Mouse (Mus musculus) lung, embryonic 15.5 days (tissue): ENCODE results near the gene Barx2. TPM values are rescaled to one million over a fixed set of nuclear protein-coding genes. Genes with fewer than 3 reads are reported as not detected.
"Not testable (repeated sequence)": the region's sequence is repeated elsewhere in the genome, so short reads cannot be mapped to it uniquely, and the experiment has no call there.

Experiments used
- ATAC-seq: fragments of 200-750 bp; cut with Nextera tagmentation; 2 replicates; pipeline ENCODE4 v1.8.0; 2017; ENCODE audit warnings: moderate number of reproducible peaks, borderline replicate concordance; ENCODE audit not compliant: low FRiP score, low TSS enrichment; ENCODE audit errors: extremely low read depth
- H3K27ac ChIP-seq: fragments of 300-500 bp; sonication (generic); 2 replicates; pipeline ENCODE4 v1.5.1; 2015; ENCODE audit warnings: moderate library complexity, mild to moderate bottlenecking, inconsistent platforms
- H3K27me3 ChIP-seq: fragments of 300-500 bp; sonication (generic); 2 replicates; pipeline ENCODE4 v1.6.1; 2015; ENCODE audit warnings: inconsistent platforms
- H3K36me3 ChIP-seq: fragments of 300-500 bp; sonication (generic); 2 replicates; pipeline ENCODE4 v1.6.1; 2015; ENCODE audit warnings: inconsistent platforms
- H3K4me1 ChIP-seq: fragments of 300-500 bp; sonication (generic); 2 replicates; pipeline ENCODE4 v1.6.1; 2015; ENCODE audit warnings: inconsistent platforms
- H3K4me2 ChIP-seq: fragments of 300-500 bp; sonication (generic); 2 replicates; pipeline ENCODE4 v1.6.1; 2015; ENCODE audit warnings: inconsistent platforms, mild to moderate bottlenecking, moderate library complexity
- H3K4me3 ChIP-seq: fragments of 300-500 bp; sonication (generic); 2 replicates; pipeline ENCODE4 v1.5.1; 2015; ENCODE audit warnings: mild to moderate bottlenecking, inconsistent platforms
- H3K9ac ChIP-seq: fragments of 300-500 bp; sonication (generic); 2 replicates; pipeline ENCODE4 v1.6.1; 2015; ENCODE audit warnings: inconsistent platforms
- H3K9me3 ChIP-seq: fragments of 300-500 bp; sonication (generic); 2 replicates; pipeline ENCODE4 v1.6.1; 2016; ENCODE audit warnings: inconsistent platforms
- WGBS: fragments of 180-500 bp; shearing (Covaris S2); methylation state at CpG from one replicate; pipeline ENCODE4 v1.1.7; 2015; 5-methylcytosine and 5-hydroxymethylcytosine counted together
- polyA plus RNA-seq: library from polyadenylated mRNA; unstranded; fragments of >200 nt; fragmentation: Nextera tagmentation; extraction: Ambion mirVana; gene quantifications from 2 replicates; pipeline ENCODE4 v1.2.1, GENCODE M21; 2015

Gene Barx2
- 0.07 TPM in 1 of 2 replicates, not detected in the other for polyA plus RNA-seq

DNA sequence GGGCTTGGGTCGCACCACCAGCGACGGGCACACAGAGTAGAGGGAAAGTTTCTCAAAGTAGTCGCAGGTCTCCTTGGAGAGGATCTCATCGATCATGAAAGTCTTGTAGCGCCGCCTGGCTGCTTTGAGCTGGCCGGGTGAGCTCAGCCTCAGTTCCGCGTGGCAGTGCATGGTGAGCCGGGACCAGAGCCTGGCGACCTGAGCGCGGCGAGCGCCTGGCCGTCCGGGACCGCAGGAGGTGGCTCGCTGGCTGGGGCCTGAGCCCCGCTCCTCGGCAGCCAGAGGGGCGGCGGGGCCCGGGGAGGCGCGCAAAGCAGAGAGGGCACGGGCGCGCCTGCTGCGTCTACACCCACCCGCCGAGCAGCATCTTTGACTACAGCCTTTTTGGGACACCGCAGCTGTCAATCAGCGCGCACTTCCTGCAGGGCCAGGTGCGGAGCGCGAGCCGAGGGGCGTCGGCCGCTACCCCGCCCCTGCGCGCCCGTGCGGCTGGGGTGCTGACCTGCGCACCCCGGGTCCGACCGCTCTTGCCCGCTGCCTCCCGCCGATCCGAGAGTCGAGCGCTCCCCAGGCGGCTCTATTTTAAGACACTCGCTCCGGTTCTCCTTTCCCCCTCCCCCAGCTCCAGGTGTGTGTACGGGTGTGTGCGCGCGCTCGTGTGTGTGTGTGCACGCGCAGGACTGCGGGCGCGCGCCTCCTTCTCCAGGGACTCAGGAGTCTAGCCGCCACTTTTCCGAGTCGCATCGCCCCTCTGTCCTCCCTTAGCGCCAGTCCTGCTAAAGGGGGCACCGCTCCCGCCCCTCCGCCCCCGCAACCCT, at the start of gene Barx2:
Gene Barx2, minus strand, starts transcription at position 542 of the 818 bp plus-strand sequence.
- H3K27me3 ChIP-seq = peaks cover 90% of the 10 kb centered on the region
- H3K4me3 ChIP-seq = peak within 1 kb of the TSS; percentile 52
- H3K4me2 ChIP-seq = peak within 1 kb of the TSS; percentile 97
- ATAC-seq = peak; percentile 80
- WGBS = 1% methylated on average over 81 of the region's 81 CpGs
- no peaks in the 10 kb centered on the region for H3K9me3 ChIP-seq
- peaks cover 23% of the 10 kb centered on the region for H3K4me1 ChIP-seq
- 0 out of 2 replicates have a peak within 1 kb of the TSS, but pooled peaks have one; percentile 13 for H3K9ac ChIP-seq
- H3K36me3 ChIP-seq = no peaks in the 10 kb centered on the region
- H3K27ac ChIP-seq = no peak within 1 kb of the TSS

DNA sequence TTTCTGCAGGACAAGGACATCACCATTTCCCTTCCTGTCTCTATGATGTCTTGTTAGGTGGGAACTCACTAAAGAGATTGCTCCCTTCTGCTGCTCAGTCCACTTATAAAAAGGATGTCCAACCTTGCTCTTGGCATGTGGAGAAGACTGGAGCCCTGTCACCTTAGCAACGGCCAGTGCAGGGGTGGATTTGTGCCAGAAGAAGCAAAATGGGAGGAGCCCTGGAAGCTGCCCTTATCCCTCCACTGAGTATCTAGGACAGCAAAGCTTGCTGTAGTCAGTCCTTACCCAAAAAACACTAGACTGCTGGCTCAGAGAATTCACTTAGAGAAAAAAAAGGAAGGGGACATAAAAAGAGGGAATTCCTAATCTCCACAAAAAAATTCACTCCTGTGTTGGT, 49.0 kb upstream of the Barx2 start:
- 18% methylated on average over 1 of the region's 1 CpGs for whole genome bisulfite sequencing
- ATAC-seq = no peak
- no peak overlapping the region for H3K4me3 ChIP-seq

DNA sequence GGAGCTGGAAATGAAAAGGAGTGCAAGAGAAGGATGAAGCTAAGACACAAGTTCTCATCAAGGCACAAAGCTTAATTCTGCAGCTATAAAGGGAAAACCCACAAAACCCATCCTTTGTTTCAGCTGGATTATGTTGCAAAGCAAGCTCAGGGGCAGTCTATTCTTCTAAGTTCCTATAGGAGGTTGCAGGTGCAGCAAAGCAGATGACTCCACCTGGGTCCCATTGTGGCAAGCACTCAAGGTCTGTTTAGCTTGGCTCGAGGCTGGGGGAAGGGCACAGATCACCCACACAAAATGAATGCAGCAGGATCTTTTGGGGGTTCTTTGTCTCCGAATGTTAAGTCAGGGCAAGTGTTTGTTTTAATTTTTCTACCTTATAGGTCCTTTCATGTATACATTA, 47.2 kb upstream of the Barx2 start:
- Histone ChIP-seq H3K4me1 (no peaks in the 10 kb centered on the region), H3K4me3 (no peak overlapping the region), H3K4me2 (no peak overlapping the region), H3K36me3 (no peaks in the 10 kb centered on the region), H3K9ac (no peak overlapping the region), H3K9me3 (no peaks in the 10 kb centered on the region), H3K27ac (no peak overlapping the region), H3K27me3 (no peaks in the 10 kb centered on the region)
- no peak for ATAC-seq
- 52% methylated on average over 2 of the region's 2 CpGs for WGBS

More for the DNA sequence above, 49.0 kb upstream of the Barx2 start:
- H3K9ac ChIP-seq = no peak overlapping the region
- H3K27ac ChIP-seq = no peak overlapping the region
- H3K9me3 ChIP-seq = no peaks in the 10 kb centered on the region
- no peaks in the 10 kb centered on the region for H3K36me3 ChIP-seq
- no peak overlapping the region for H3K4me2 ChIP-seq
- no peaks in the 10 kb centered on the region for H3K27me3 ChIP-seq
- no peaks in the 10 kb centered on the region for H3K4me1 ChIP-seq

DNA sequence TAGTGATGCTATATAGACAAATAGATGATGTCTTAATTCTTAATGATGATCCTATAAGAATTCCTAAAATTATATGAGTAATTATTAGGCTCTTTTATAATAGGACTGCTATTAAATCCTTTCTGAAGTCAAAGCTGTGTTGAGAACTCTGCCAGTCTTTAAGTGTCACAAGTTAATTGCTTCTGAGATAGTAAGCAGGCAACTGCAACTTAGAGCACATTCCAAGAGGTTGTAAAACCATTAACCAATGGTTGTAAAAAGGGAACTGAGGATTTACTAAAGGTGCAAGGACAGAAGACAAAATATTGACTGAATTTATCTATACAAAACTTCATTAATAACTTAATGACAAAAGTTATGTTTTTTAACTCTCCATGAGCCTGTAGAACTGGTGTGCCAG, 44.9 kb upstream of the Barx2 start:
- Histone ChIP-seq H3K36me3 (no peaks in the 10 kb centered on the region), H3K4me1 (no peaks in the 10 kb centered on the region), H3K27me3 (no peaks in the 10 kb centered on the region), H3K9me3 (no peaks in the 10 kb centered on the region), H3K4me3 (no peak overlapping the region), H3K4me2 (no peak overlapping the region), H3K9ac (no peak overlapping the region), H3K27ac (no peak overlapping the region)
- ATAC-seq = no peak

DNA sequence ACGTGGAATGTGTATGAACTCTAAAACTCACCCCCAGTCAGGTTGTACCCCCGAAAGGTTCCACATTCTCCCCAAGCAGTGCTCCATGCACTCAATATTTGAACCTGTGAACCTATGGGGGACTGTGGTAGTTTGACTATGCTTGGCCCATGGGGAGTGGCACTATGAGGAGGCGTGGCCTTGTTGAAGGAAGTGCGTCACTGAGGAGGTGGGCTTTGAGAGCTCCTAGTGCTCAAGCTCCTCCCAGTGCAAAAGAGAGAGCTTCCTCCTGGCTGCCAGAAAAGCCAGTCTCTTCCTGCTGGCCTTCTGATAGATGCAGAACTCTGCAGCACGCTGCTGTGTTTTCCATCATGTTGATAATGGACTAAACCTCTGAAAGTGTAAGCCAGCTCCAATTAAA, 37.2 kb upstream of the Barx2 start:
- no peaks in the 10 kb centered on the region for H3K9me3 ChIP-seq
- no peak overlapping the region for H3K9ac ChIP-seq
- no peaks in the 10 kb centered on the region for H3K27me3 ChIP-seq
- H3K27ac ChIP-seq = no peak overlapping the region
- no peak overlapping the region for H3K4me3 ChIP-seq
- H3K36me3 ChIP-seq = no peaks in the 10 kb centered on the region
- no peaks in the 10 kb centered on the region for H3K4me1 ChIP-seq
- ATAC-seq = no peak
- H3K4me2 ChIP-seq = no peak overlapping the region
- WGBS = 72% methylated on average over 5 of the region's 5 CpGs

DNA sequence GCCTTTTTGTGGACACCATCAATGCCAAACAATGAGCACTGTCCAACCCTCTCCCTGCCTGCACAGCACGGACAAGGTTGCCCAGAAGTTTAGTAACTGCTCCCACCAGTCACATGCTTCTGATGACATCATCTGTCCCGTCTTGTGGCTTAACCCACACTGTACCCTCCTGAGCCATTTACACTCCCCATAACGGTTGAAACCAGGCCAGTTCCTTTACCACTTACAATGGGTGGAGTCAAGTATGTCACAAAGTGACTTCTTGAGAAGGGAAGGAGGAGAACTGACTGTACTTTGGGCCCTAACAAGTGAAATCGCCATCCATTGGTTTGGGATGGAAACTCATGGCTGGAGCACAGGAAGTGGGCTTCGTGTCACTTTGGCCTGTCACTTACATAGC, 35.8 kb upstream of the Barx2 start:
- WGBS = 81% methylated on average over 5 of the region's 5 CpGs
- Histone ChIP-seq H3K4me2 (no peak overlapping the region), H3K27ac (no peak overlapping the region), H3K4me1 (no peaks in the 10 kb centered on the region), H3K36me3 (no peaks in the 10 kb centered on the region), H3K9me3 (no peaks in the 10 kb centered on the region), H3K4me3 (no peak overlapping the region), H3K27me3 (no peaks in the 10 kb centered on the region), H3K9ac (no peak overlapping the region)
- ATAC-seq = no peak

DNA sequence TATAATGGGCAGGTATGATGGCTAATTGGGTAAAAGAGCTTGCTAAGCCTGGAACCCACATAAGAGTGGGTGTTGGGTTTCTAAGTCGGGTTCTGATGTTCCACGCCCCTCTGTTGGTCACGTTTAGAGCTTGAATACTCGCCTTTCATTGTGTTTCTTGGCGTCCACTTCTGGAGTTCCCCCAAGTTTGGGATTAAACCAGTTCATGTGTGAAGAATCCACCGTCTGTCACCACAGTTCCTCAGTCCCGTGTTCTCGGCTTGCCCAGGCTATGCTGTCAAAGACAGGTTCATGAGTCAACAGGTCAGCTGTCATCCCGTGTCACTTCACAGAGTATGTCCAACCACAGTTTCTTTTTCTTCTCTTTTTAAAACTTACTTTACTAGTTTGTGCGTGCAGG, 33.8 kb upstream of the Barx2 start:
- Histone ChIP-seq H3K4me3 (no peak overlapping the region), H3K9ac (no peak overlapping the region), H3K27ac (no peak overlapping the region), H3K27me3 (no peaks in the 10 kb centered on the region), H3K4me1 (no peaks in the 10 kb centered on the region), H3K9me3 (no peaks in the 10 kb centered on the region), H3K36me3 (no peaks in the 10 kb centered on the region), H3K4me2 (no peak overlapping the region)
- ATAC-seq = no peak
- WGBS = 72% methylated on average over 10 of the region's 10 CpGs

DNA sequence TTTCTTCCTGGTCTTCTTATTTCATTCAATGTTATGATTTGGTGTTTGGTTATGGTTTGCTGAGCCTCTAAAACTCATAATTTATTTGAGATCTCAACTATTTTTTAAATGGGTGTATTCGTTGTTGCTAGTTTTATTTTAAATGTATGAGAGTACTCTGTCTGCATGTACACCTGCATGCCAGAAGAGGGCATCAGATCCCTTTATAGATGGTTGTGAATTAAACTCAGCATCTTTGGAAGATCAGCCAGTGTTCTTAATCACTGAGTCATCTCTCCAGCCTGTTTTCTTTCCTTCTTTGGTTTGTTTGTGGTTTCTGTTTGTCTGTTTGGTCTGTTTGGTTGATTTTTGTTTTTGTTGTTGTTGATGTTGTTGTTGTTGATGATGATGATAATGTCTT, 29.1 kb upstream of the Barx2 start:
- no peak overlapping the region for H3K4me2 ChIP-seq
- H3K27me3 ChIP-seq = no peaks in the 10 kb centered on the region
- H3K9me3 ChIP-seq = no peaks in the 10 kb centered on the region
- ATAC-seq = no peak
- WGBS = 33% methylated on average over 1 of the region's 1 CpGs
- H3K27ac ChIP-seq = no peak overlapping the region
- H3K4me3 ChIP-seq = no peak overlapping the region
- no peak overlapping the region for H3K9ac ChIP-seq
- H3K36me3 ChIP-seq = no peaks in the 10 kb centered on the region
- H3K4me1 ChIP-seq = no peaks in the 10 kb centered on the region

DNA sequence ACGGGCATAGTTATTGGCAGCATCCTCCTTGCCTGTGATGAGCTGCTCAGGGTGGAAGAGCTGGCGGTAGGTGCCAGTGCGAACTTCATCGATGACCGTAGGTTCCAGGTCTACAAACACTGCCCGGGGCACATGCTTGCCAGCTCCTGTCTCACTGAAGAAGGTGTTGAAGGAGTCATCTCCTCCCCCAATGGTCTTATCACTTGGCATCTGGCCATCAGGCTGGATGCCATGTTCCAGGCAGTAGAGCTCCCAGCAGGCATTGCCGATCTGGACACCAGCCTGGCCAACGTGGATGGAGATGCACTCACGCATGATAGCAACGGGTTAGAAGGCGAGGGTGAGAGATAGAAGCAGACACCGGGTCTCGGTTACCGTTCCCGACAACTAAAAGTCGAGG, 23.2 kb upstream of the Barx2 start:
- H3K9ac ChIP-seq, H3K27ac ChIP-seq, H3K4me1 ChIP-seq, H3K4me3 ChIP-seq, H3K9me3 ChIP-seq, H3K36me3 ChIP-seq, H3K4me2 ChIP-seq, H3K27me3 ChIP-seq, ATAC-seq: not testable (repeated sequence)
- WGBS = 89% methylated on average over 15 of the region's 16 CpGs

DNA sequence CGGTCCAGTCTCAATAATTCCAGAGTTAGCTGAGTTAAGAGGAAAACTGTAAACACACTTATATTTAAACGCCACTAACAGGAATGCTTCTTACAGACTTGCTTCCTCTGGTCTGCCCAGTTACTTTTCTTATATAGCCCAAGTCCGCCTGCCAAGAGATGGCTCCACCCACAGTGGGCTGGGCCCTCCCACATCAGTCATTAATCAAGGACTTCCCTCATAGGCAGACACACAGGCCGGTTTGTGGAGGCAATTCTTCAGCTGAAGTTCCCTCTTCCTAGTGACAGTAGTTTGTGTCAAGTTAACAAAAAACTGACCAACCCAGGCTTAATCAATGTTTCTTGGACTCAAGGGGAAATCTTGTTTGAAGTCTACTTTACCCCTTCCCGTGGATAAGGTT, 18.4 kb upstream of the Barx2 start:
- WGBS = 38% methylated on average over 5 of the region's 5 CpGs

DNA sequence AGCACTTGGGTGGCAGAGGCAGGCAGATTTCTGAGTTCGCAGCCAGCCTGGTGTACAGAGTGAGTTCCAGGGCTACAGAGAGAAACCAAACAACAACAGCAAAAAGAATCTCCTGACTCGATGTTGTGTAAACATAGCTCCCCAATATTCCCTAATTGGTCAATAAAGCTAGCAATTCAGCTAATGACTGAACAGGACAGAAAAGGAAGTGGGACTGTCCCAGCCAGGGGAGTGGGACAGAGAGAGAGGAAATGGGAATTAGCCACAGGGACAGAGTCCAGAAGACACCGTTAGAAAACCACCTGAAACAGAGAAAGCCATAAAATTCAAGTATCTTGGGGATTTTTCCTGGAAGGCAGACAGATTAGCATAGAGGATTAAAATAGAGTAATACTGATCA, 18.0 kb upstream of the Barx2 start:
- no peak overlapping the region for H3K4me3 ChIP-seq

More for the DNA sequence above, 18.4 kb upstream of the Barx2 start:
- no peak overlapping the region for H3K4me3 ChIP-seq
- no peak overlapping the region for H3K4me2 ChIP-seq
- no peaks in the 10 kb centered on the region for H3K9me3 ChIP-seq
- no peak for ATAC-seq
- no peak overlapping the region for H3K27ac ChIP-seq
- H3K27me3 ChIP-seq = no peaks in the 10 kb centered on the region
- H3K36me3 ChIP-seq = no peaks in the 10 kb centered on the region
- no peaks in the 10 kb centered on the region for H3K4me1 ChIP-seq
- H3K9ac ChIP-seq = no peak overlapping the region

DNA sequence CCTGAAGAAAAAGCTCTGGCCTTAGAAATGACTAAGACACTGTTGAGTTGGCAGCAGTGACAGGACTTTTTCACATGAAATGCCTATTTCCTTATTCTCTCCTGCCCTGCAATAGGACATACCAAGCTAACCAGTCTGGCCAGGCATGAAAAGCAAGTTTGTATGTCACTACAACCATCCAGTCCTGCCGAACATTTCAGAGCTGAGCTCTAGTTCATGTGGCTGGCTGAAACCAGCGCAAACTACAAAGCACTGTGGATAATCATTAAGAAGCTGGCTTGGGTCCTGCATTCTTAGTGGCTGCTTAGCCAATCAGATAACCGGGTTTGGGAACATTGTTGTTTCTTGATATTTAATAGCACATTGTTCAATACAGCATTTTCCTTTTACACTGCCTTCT, 13.5 kb upstream of the Barx2 start:
- Histone ChIP-seq H3K36me3 (no peaks in the 10 kb centered on the region), H3K9ac (no peak overlapping the region), H3K4me3 (no peak overlapping the region), H3K4me2 (no peak overlapping the region), H3K9me3 (no peaks in the 10 kb centered on the region), H3K4me1 (peaks cover 2% of the 10 kb centered on the region; the same call in 1 of the 2 replicates), H3K27ac (no peak overlapping the region), H3K27me3 (no peaks in the 10 kb centered on the region)
- no peak for ATAC-seq
- WGBS = 52% methylated on average over 3 of the region's 3 CpGs

More for the DNA sequence above, 18.0 kb upstream of the Barx2 start:
- Histone ChIP-seq H3K9ac (no peak overlapping the region), H3K4me2 (no peak overlapping the region), H3K4me1 (no peaks in the 10 kb centered on the region), H3K27me3 (no peaks in the 10 kb centered on the region), H3K9me3 (no peaks in the 10 kb centered on the region), H3K36me3 (no peaks in the 10 kb centered on the region), H3K27ac (no peak overlapping the region)
- 64% methylated on average over 3 of the region's 3 CpGs for WGBS
- no peak for ATAC-seq
